Mouse (Mus musculus) liver, postnatal 0 days (tissue): ENCODE measurements around the gene Rpl38.

Experiments
- CTCF ChIP-seq: sonication (generic); IDR thresholded peaks from 2 replicates; pipeline ENCODE4 v1.5.1; 2016; ENCODE audit warnings: antibody characterized with exemption, low read depth
- EP300 ChIP-seq: IDR thresholded peaks from 2 replicates; pipeline ENCODE4 v1.6.1; 2016; ENCODE audit warnings: antibody characterized with exemption, low read depth, mild to moderate bottlenecking

GRCm38 (mm10) chr11:114674180-114674579, 5.9 kb downstream of the Rpl38 start:
- TF ChIP-seq CTCF (no peak), EP300 (no peak)
